21 mouse cellular contexts compared by ENCODE assay signal in the genomic region with DNA sequence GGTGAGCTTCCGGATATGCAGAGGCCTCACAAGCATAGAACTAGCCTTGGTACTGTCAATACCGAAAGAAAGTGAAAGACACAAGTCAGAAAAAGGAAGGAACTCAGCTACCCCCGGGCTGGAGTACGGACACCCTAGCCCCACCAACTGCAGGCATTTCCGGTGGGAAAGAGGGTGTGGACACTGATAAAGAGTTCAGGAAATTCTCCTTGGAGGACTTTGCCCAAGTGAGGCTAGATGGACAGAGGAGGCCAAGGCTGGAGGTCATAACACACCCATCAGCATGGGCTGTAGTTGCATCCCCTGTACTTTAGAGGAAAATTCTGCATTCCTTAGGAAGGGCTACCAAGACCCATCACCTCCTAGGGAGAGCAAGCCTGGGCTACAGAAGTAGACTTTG.
"Had no signal": no experiment of that assay in that cellular context is flagged by ENCODE, and none has a peak within 500 bp of the region (broad histone marks: within the 10 kb centered on the region; RNA-seq: fewer than 3 reads in every experiment).

No protein-coding gene starts in this region.

- ATAC-seq: midbrain, embryonic 15.5 days had no signal

- H3K9me3 ChIP-seq: limb, embryonic 12.5 days; limb, embryonic 15.5 days; lung, embryonic 15.5 days; midbrain, embryonic 12.5 days; midbrain, embryonic 15.5 days; neural tube, embryonic 12.5 days; neural tube, embryonic 15.5 days had no signal

- H3K27me3 ChIP-seq: limb, embryonic 12.5 days; limb, embryonic 15.5 days; lung, embryonic 15.5 days; neural tube, embryonic 12.5 days; neural tube, embryonic 15.5 days had no signal

- H3K36me3 ChIP-seq: midbrain, embryonic 15.5 days had no signal

- H3K27ac ChIP-seq: limb, embryonic 12.5 days; limb, embryonic 15.5 days; liver, embryonic 14.5 days; lung, embryonic 15.5 days; midbrain, embryonic 12.5 days; midbrain, embryonic 15.5 days; neural tube, embryonic 12.5 days; neural tube, embryonic 15.5 days had no signal

- H3K9ac ChIP-seq: limb, embryonic 12.5 days; limb, embryonic 15.5 days; liver, embryonic 14.5 days; lung, embryonic 15.5 days; midbrain, embryonic 12.5 days; midbrain, embryonic 15.5 days; neural tube, embryonic 12.5 days; neural tube, embryonic 15.5 days had no signal

- H3K4me3 ChIP-seq: limb, embryonic 12.5 days; limb, embryonic 15.5 days; lung, embryonic 15.5 days; midbrain, embryonic 12.5 days; midbrain, embryonic 15.5 days; neural tube, embryonic 12.5 days; neural tube, embryonic 15.5 days had no signal

- H3K4me2 ChIP-seq: limb, embryonic 12.5 days; limb, embryonic 15.5 days; liver, embryonic 11.5 days; lung, embryonic 15.5 days; midbrain, embryonic 12.5 days; midbrain, embryonic 15.5 days; neural tube, embryonic 12.5 days; neural tube, embryonic 15.5 days had no signal

- H3K4me1 ChIP-seq: limb, embryonic 15.5 days; lung, embryonic 15.5 days; midbrain, embryonic 12.5 days; neural tube, embryonic 12.5 days; neural tube, embryonic 15.5 days had no signal

- DNase-seq: kidney, adult 9 months; kidney, postnatal 14 days; kidney, postnatal 4 days; left cerebral cortex, postnatal 4 days; lung, adult 18-20 months; lung, postnatal 14 days; lung, postnatal 4 days; right cerebral cortex, adult 18-20 months; right cerebral cortex, postnatal 14 days; right cerebral cortex, postnatal 4 days; thymus, adult 18-20 months; thymus, postnatal 36 days had no signal
